Mouse (Mus musculus): Measurements from ENCODE around the gene Rab11b. TPM values are rescaled to one million over a fixed set of nuclear protein-coding genes. Genes with fewer than 3 reads are reported as not detected.

The Rab11b gene
- polyA plus RNA-seq, 1 experiment from 2014 or later, result 255 TPM

DNA sequence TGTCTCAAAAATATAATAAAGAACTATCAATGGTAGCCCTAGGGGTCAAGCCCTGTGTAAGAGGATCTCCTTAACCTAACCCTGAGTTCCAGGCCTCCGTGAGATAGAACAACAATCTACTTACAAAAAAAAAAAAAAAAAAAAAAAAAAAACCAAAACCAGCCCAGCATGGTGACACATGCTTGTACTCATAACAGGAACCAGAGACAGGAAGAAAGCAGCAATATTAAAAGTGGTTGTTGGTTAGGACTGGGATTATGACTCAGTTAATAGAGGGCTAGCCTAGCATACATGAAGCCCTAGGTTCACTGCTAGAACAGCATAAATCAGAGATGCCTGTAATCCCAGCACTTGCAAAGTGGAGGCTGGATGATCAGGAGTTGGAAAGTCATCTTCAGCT lies 58.2 kb downstream of the Rab11b start:
- Histone ChIP-seq H3K27me3 (ENCODE audit: control insufficient read depth, insufficient read depth, low read length) (no peaks in the 10 kb centered on the region), H3K27ac (replicated peaks; ENCODE audit: low read depth, low read length) (no peak overlapping the region), H3K36me3 (replicated peaks; ENCODE audit: control insufficient read depth, insufficient read depth, low read depth, low read length) (no peaks in the 10 kb centered on the region; the same call in 1 of the 2 replicates), H3K4me3 (ENCODE audit: low read depth, low read length) (no peak overlapping the region), H3K4me2 (ENCODE audit: low read depth, low read length) (no peak overlapping the region), H3K9ac (replicated peaks; ENCODE audit: low read length) (no peak overlapping the region), H3K9me3 (replicated peaks; ENCODE audit: control insufficient read depth, low read length) (no peaks in the 10 kb centered on the region), H3K4me1 (ENCODE audit: control insufficient read depth, insufficient read depth, low read length) (no peaks in the 10 kb centered on the region)
- no peak for DNase-seq (ENCODE audit: low spot score)
- WGBS, result 44% methylated on average over 1 of the region's 1 CpGs
- ATAC-seq (replicated peaks; ENCODE audit: insufficient number of reproducible peaks, low FRiP score, low TSS enrichment, low read depth), result no peak

DNA sequence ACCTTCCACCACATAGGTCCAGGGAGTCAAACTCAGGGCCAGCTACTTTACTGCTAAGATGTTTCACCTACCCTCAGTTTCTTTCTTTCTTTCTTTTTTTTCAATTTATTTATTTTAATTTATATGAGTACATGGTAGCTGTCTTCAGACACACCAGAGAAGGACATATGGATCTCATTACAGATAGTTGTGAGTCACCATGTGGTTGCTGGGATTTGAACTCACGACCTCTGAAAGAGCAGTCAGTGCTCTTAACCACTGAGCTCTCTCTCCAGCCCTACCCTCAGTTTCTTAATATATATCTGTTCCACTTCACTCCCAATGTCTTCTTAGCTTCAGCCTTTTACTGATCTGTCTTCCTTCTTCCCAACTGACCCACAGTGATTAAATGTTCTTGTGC lies 64.9 kb downstream of the Rab11b start:
- Histone ChIP-seq H3K4me1 (ENCODE audit: control insufficient read depth, insufficient read depth, low read length) (no peaks in the 10 kb centered on the region), H3K27ac (replicated peaks; ENCODE audit: low read depth, low read length) (no peak overlapping the region), H3K9me3 (replicated peaks; ENCODE audit: control insufficient read depth, low read length) (no peaks in the 10 kb centered on the region), H3K27me3 (ENCODE audit: control insufficient read depth, insufficient read depth, low read length) (no peaks in the 10 kb centered on the region), H3K36me3 (replicated peaks; ENCODE audit: control insufficient read depth, insufficient read depth, low read depth, low read length) (no peaks in the 10 kb centered on the region; the same call in none of the 2 replicates), H3K9ac (replicated peaks; ENCODE audit: low read length) (no peak overlapping the region), H3K4me2 (ENCODE audit: low read depth, low read length) (no peak overlapping the region), H3K4me3 (ENCODE audit: low read depth, low read length) (no peak overlapping the region)
- 72% methylated on average over 1 of the region's 1 CpGs for WGBS
- ATAC-seq (replicated peaks; ENCODE audit: insufficient number of reproducible peaks, low FRiP score, low TSS enrichment, low read depth) (no peak), DNase-seq (ENCODE audit: low spot score) (no peak)

Other genes with a start within 250 kb of the Rab11b start
- 36.1 and 38.9 TPM in 2 replicates for gene Adamts10, start 236.3 kb downstream of the Rab11b start, polyA plus RNA-seq (2014; fragmentation: Nextera tagmentation; extraction: Ambion mirVana)
- gene Myo1f, start 204.8 kb downstream of the Rab11b start, polyA plus RNA-seq (2014; fragmentation: Nextera tagmentation; extraction: Ambion mirVana), result 1.6 and 2.2 TPM in 2 replicates
- 53.3 and 60.0 TPM in 2 replicates for gene Zfp414, start 131.4 kb downstream of the Rab11b start, polyA plus RNA-seq (2014; fragmentation: Nextera tagmentation; extraction: Ambion mirVana)
- gene Pram1, start 122.5 kb downstream of the Rab11b start, polyA plus RNA-seq (2014; fragmentation: Nextera tagmentation; extraction: Ambion mirVana), result 0.32 and 0.61 TPM in 2 replicates
- gene Hnrnpm, start 73.7 kb downstream of the Rab11b start, polyA plus RNA-seq (2014; fragmentation: Nextera tagmentation; extraction: Ambion mirVana), result 613 and 725 TPM in 2 replicates
- gene March2, start 41.9 kb downstream of the Rab11b start, polyA plus RNA-seq (2014; fragmentation: Nextera tagmentation; extraction: Ambion mirVana), result 30.0 and 32.7 TPM in 2 replicates
- 44.5 and 48.9 TPM in 2 replicates for gene Angptl4, start 21.3 kb upstream of the Rab11b start, polyA plus RNA-seq (2014; fragmentation: Nextera tagmentation; extraction: Ambion mirVana)
- gene Kank3, start 50.0 kb upstream of the Rab11b start, polyA plus RNA-seq (2014; fragmentation: Nextera tagmentation; extraction: Ambion mirVana), result 18.2 and 25.1 TPM in 2 replicates
- 824 and 897 TPM in 2 replicates for gene Rps28, start 64.0 kb upstream of the Rab11b start, polyA plus RNA-seq (2014; fragmentation: Nextera tagmentation; extraction: Ambion mirVana)
- 392 and 414 TPM in 2 replicates for gene Ndufa7, start 64.0 kb upstream of the Rab11b start, polyA plus RNA-seq (2014; fragmentation: Nextera tagmentation; extraction: Ambion mirVana)
- 76.2 and 80.9 TPM in 2 replicates for gene Cd320, start 82.6 kb upstream of the Rab11b start, polyA plus RNA-seq (2014; fragmentation: Nextera tagmentation; extraction: Ambion mirVana)
- gene Gm7029, start 113.3 kb upstream of the Rab11b start, polyA plus RNA-seq (2014; fragmentation: Nextera tagmentation; extraction: Ambion mirVana), result not detected in 2 replicates
- gene Kifc1, start 130.1 kb upstream of the Rab11b start, polyA plus RNA-seq (2014; fragmentation: Nextera tagmentation; extraction: Ambion mirVana), result 9.4 and 13.4 TPM in 2 replicates
- gene Platr17, start 144.6 kb upstream of the Rab11b start, polyA plus RNA-seq (2014; fragmentation: Nextera tagmentation; extraction: Ambion mirVana), result 0.36 TPM in 2 replicates
- 55.0 and 59.9 TPM in 2 replicates for gene Daxx, start 148.9 kb upstream of the Rab11b start, polyA plus RNA-seq (2014; fragmentation: Nextera tagmentation; extraction: Ambion mirVana)
- 11.3 and 12.8 TPM in 2 replicates for gene Tapbp, start 155.4 kb upstream of the Rab11b start, polyA plus RNA-seq (2014; fragmentation: Nextera tagmentation; extraction: Ambion mirVana)
- gene Zbtb22, start 155.4 kb upstream of the Rab11b start, polyA plus RNA-seq (2014; fragmentation: Nextera tagmentation; extraction: Ambion mirVana), result 7.3 and 8.4 TPM in 2 replicates
- gene Rgl2, start 169.0 kb upstream of the Rab11b start, polyA plus RNA-seq (2014; fragmentation: Nextera tagmentation; extraction: Ambion mirVana), result 26.0 and 26.3 TPM in 2 replicates
- gene Pfdn6, start 179.8 kb upstream of the Rab11b start, polyA plus RNA-seq (2014; fragmentation: Nextera tagmentation; extraction: Ambion mirVana), result 202 and 211 TPM in 2 replicates
- 25.2 and 28.6 TPM in 2 replicates for gene Wdr46, start 180.1 kb upstream of the Rab11b start, polyA plus RNA-seq (2014; fragmentation: Nextera tagmentation; extraction: Ambion mirVana)
- gene B3galt4, start 191.0 kb upstream of the Rab11b start, polyA plus RNA-seq (2014; fragmentation: Nextera tagmentation; extraction: Ambion mirVana), result 2.9 and 3.2 TPM in 2 replicates
- gene Vps52, start 195.3 kb upstream of the Rab11b start, polyA plus RNA-seq (2014; fragmentation: Nextera tagmentation; extraction: Ambion mirVana), result 26.9 and 27.7 TPM in 2 replicates
- 1,395 and 1,560 TPM in 2 replicates for gene Rps18, start 195.5 kb upstream of the Rab11b start, polyA plus RNA-seq (2014; fragmentation: Nextera tagmentation; extraction: Ambion mirVana)
- gene H2-K1, start 239.8 kb upstream of the Rab11b start, polyA plus RNA-seq (2014; fragmentation: Nextera tagmentation; extraction: Ambion mirVana), result 7.5 and 7.6 TPM in 2 replicates

All from embryonic facial prominence, embryonic 11.5 days (tissue).